Mouse (Mus musculus) left cerebral cortex, adult 11 months (tissue): ENCODE results near the gene Scgb2b20.
"Not testable (repeated sequence)": the region's sequence is repeated elsewhere in the genome, so short reads cannot be mapped to it uniquely, and the experiment has no call there.

Source experiments
- DNase-seq: peaks from one replicate; pipeline ENCODE4 v3.0.0; 2022; ENCODE audit warnings: low spot score

The Scgb2b20 gene

GRCm38 (mm10) chr7:33366222-33366621 is at the start of gene Scgb2b20:
TSS of gene Scgb2b20 (minus strand) at chr7:33366322.
- DNase-seq = not testable (repeated sequence)

- not testable (repeated sequence) for DNase-seq
Measured at GRCm38 (mm10) chr7:33409681-33410080, 43.6 kb upstream of the Scgb2b20 start.

GRCm38 (mm10) chr7:33401650-33402049 is 35.5 kb upstream of the Scgb2b20 start:
- no peak for DNase-seq

GRCm38 (mm10) chr7:33399749-33400148 is 33.6 kb upstream of the Scgb2b20 start:
- DNase-seq = not testable (repeated sequence)

- DNase-seq = not testable (repeated sequence)
Measured at GRCm38 (mm10) chr7:33372934-33373333, 6.8 kb upstream of the Scgb2b20 start, which contains the start of gene Scgb1b20. TSS of gene Scgb1b20 (plus strand) at chr7:33373234.
